Mouse (Mus musculus): ENCODE results near the gene Map4k1.

- TF ChIP-seq CTCF (IDR thresholded peaks at IDR 0.05; ENCODE audit: control insufficient read depth, insufficient read depth, low read length), result no peak
- no peak for TF ChIP-seq POLR2A (IDR thresholded peaks at IDR 0.05; ENCODE audit: borderline replicate concordance, control insufficient read depth, low read depth, low read length)
Measured at GRCm38 (mm10) chr7:28948746-28949145, 33.1 kb upstream of the Map4k1 start.
